Mouse (Mus musculus) C2C12 (cell line): Measurements from ENCODE around the gene Krtap17-1.

Experiments
- CEBPB ChIP-seq: IDR thresholded peaks from one replicate; pipeline ENCODE4 v1.6.1; 2011; ENCODE audit warnings: low read depth, mild to moderate bottlenecking, control low read depth, moderate library complexity
- CTCF ChIP-seq: IDR thresholded peaks from one replicate; pipeline ENCODE4 v1.5.1; 2011; ENCODE audit not compliant: control insufficient read depth, insufficient read depth, insufficient read length
- USF1 ChIP-seq: IDR thresholded peaks from one replicate; pipeline ENCODE4 v1.6.1; 2011; ENCODE audit warnings: low read depth, mild to moderate bottlenecking, control low read depth, moderate library complexity

DNA sequence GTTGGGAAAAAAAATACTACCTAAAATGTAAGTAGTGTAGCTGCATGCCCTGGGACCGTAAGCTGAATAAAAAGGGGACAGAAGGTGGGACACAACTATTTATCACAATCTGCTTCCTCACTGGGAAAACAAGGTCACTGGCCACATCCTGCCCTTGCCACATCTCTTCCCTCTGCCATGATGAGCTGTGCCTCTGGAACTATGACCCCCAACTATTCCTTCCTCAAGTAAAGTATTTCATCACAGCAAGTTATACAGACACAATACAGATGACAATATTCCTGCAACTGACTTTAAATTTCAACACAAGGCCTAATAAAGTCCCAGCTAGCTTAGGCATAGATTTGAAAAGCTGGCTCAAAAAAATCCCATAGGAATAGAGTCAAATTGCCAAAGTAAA lies 25.7 kb upstream of the Krtap17-1 start:
- no peak for TF ChIP-seq CEBPB
- TF ChIP-seq CTCF: no peak
- TF ChIP-seq USF1: no peak
